Mouse (Mus musculus) stomach, embryonic 15.5 days (tissue): ENCODE results near the gene Maco1. TPM values are rescaled to one million over a fixed set of nuclear protein-coding genes. Genes with fewer than 3 reads are reported as not detected.
"Not testable (repeated sequence)": the region's sequence is repeated elsewhere in the genome, so short reads cannot be mapped to it uniquely, and the experiment has no call there.

Experiments
- ATAC-seq: fragments of 200-750 bp; cut with Nextera tagmentation; 2 replicates; pipeline ENCODE4 v1.8.0; 2017; ENCODE audit warnings: low read depth, moderate number of reproducible peaks, moderate TSS enrichment; ENCODE audit not compliant: insufficient read depth, low FRiP score
- H3K27ac ChIP-seq: fragments of 300-500 bp; sonication (generic); 2 replicates; pipeline ENCODE4 v1.5.1; 2015; ENCODE audit warnings: mild to moderate bottlenecking, inconsistent platforms
- H3K27me3 ChIP-seq: fragments of 300-500 bp; sonication (generic); replicated peaks from 2 replicates; pipeline ENCODE4 v1.6.1; 2015; ENCODE audit warnings: inconsistent platforms
- H3K36me3 ChIP-seq: fragments of 300-500 bp; sonication (generic); 2 replicates; pipeline ENCODE4 v1.6.1; 2015; ENCODE audit warnings: inconsistent platforms
- H3K4me1 ChIP-seq: fragments of 300-500 bp; sonication (generic); 2 replicates; pipeline ENCODE4 v1.6.1; 2015; ENCODE audit warnings: inconsistent platforms
- H3K4me2 ChIP-seq: fragments of 300-500 bp; sonication (generic); 2 replicates; pipeline ENCODE4 v1.6.1; 2015; ENCODE audit warnings: mild to moderate bottlenecking, inconsistent platforms
- H3K4me3 ChIP-seq: fragments of 300-500 bp; sonication (generic); replicated peaks from 2 replicates; pipeline ENCODE4 v1.5.1; 2015; ENCODE audit warnings: inconsistent platforms
- H3K9ac ChIP-seq: fragments of 300-500 bp; sonication (generic); 2 replicates; pipeline ENCODE4 v1.6.1; 2015; ENCODE audit warnings: inconsistent platforms
- H3K9me3 ChIP-seq: fragments of 300-500 bp; sonication (generic); 2 replicates; pipeline ENCODE4 v1.6.1; 2016; ENCODE audit warnings: inconsistent platforms
- WGBS: fragments of 180-500 bp; shearing (Covaris S2); methylation state at CpG from one replicate; pipeline ENCODE4 v1.1.7; 2015; 5-methylcytosine and 5-hydroxymethylcytosine counted together
- polyA plus RNA-seq: library from polyadenylated mRNA; unstranded; fragments of >200 nt; fragmentation: Nextera tagmentation; extraction: Ambion mirVana; gene quantifications from 2 replicates; pipeline ENCODE4 v1.2.1, GENCODE M21; 2015

Gene Maco1
- polyA plus RNA-seq, 1 experiment from 2014 or later = 41.5 TPM

GRCm38 (mm10) chr4:134838706-134839105 lies 14.4 kb downstream of the Maco1 start:
- 80% methylated on average over 3 of the region's 3 CpGs for WGBS
- not testable (repeated sequence) for H3K27ac ChIP-seq, H3K9ac ChIP-seq, H3K36me3 ChIP-seq, H3K27me3 ChIP-seq, H3K4me2 ChIP-seq, H3K4me1 ChIP-seq, H3K4me3 ChIP-seq, H3K9me3 ChIP-seq, ATAC-seq

- no peak for ATAC-seq
- no peaks in the 10 kb centered on the region for H3K36me3 ChIP-seq
- H3K27ac ChIP-seq = no peak overlapping the region
- no peaks in the 10 kb centered on the region for H3K9me3 ChIP-seq
- no peak overlapping the region for H3K9ac ChIP-seq
- no peak overlapping the region for H3K4me2 ChIP-seq
- WGBS = 20% methylated on average over 1 of the region's 1 CpGs
- H3K4me1 ChIP-seq = no peaks in the 10 kb centered on the region
- no peak overlapping the region for H3K4me3 ChIP-seq
- no peaks in the 10 kb centered on the region for H3K27me3 ChIP-seq
These were observed 14.9 kb downstream of the Maco1 start for GRCm38 (mm10) chr4:134838221-134838620.

GRCm38 (mm10) chr4:134835486-134835885 lies 17.7 kb downstream of the Maco1 start:
- Histone ChIP-seq H3K27me3 (no peaks in the 10 kb centered on the region), H3K9me3 (no peaks in the 10 kb centered on the region), H3K9ac (no peak overlapping the region), H3K36me3 (peaks cover 7% of the 10 kb centered on the region; the same call in 1 of the 2 replicates), H3K27ac (no peak overlapping the region), H3K4me3 (no peak overlapping the region), H3K4me2 (no peak overlapping the region), H3K4me1 (no peaks in the 10 kb centered on the region)
- WGBS = 85% methylated on average over 4 of the region's 4 CpGs
- no peak for ATAC-seq

GRCm38 (mm10) chr4:134831934-134832333 lies 21.2 kb downstream of the Maco1 start:
- H3K4me2 ChIP-seq = no peak overlapping the region
- peaks cover 17% of the 10 kb centered on the region for H3K36me3 ChIP-seq
- no peaks in the 10 kb centered on the region for H3K9me3 ChIP-seq
- H3K27me3 ChIP-seq = no peaks in the 10 kb centered on the region
- ATAC-seq = no peak
- no peaks in the 10 kb centered on the region for H3K4me1 ChIP-seq
- WGBS = 83% methylated on average over 3 of the region's 3 CpGs
- no peak overlapping the region for H3K4me3 ChIP-seq
- H3K27ac ChIP-seq = no peak overlapping the region
- H3K9ac ChIP-seq = no peak overlapping the region

GRCm38 (mm10) chr4:134827806-134828205 lies 25.3 kb downstream of the Maco1 start:
- no peak for ATAC-seq
- Histone ChIP-seq H3K9me3 (no peaks in the 10 kb centered on the region), H3K36me3 (peaks cover 22% of the 10 kb centered on the region), H3K9ac (no peak overlapping the region), H3K27ac (no peak overlapping the region), H3K4me1 (0 out of 2 replicates have a peak, but pooled peaks cover 4% of the 10 kb centered on the region), H3K4me3 (no peak overlapping the region), H3K4me2 (no peak overlapping the region), H3K27me3 (no peaks in the 10 kb centered on the region)
- WGBS = 79% methylated on average over 11 of the region's 11 CpGs

GRCm38 (mm10) chr4:134826348-134826747 lies 26.8 kb downstream of the Maco1 start:
- H3K27me3 ChIP-seq = no peaks in the 10 kb centered on the region
- no peaks in the 10 kb centered on the region for H3K9me3 ChIP-seq
- H3K36me3 ChIP-seq = peaks cover 21% of the 10 kb centered on the region
- no peak overlapping the region for H3K9ac ChIP-seq
- H3K27ac ChIP-seq = no peak overlapping the region
- no peak for ATAC-seq
- 0 out of 2 replicates have a peak, but pooled peaks cover 8% of the 10 kb centered on the region for H3K4me1 ChIP-seq
- no peak overlapping the region for H3K4me3 ChIP-seq
- H3K4me2 ChIP-seq = no peak overlapping the region

- not testable (repeated sequence) for H3K9me3 ChIP-seq, H3K4me1 ChIP-seq, H3K9ac ChIP-seq, H3K27me3 ChIP-seq, ATAC-seq, H3K4me3 ChIP-seq, H3K4me2 ChIP-seq, H3K27ac ChIP-seq
- peaks cover 18% of the 10 kb centered on the region for H3K36me3 ChIP-seq
- 95% methylated on average over 11 of the region's 11 CpGs for whole genome bisulfite sequencing
These were observed 27.3 kb downstream of the Maco1 start for GRCm38 (mm10) chr4:134825864-134826263.

- Histone ChIP-seq H3K36me3 (peaks cover 10% of the 10 kb centered on the region), H3K27ac (peak overlapping the region; percentile 64), H3K9ac (no peak overlapping the region), H3K4me3 (no peak overlapping the region), H3K4me1 (0 out of 2 replicates have a peak, but pooled peaks cover 9% of the 10 kb centered on the region), H3K9me3 (no peaks in the 10 kb centered on the region), H3K4me2 (no peak overlapping the region), H3K27me3 (no peaks in the 10 kb centered on the region)
- no peak; the same call in 1 of the 2 replicates for ATAC-seq
- 48% methylated on average over 2 of the region's 2 CpGs for WGBS
These were observed 29.6 kb downstream of the Maco1 start for GRCm38 (mm10) chr4:134823560-134823959.

GRCm38 (mm10) chr4:134821061-134821460 lies 32.1 kb downstream of the Maco1 start:
- Histone ChIP-seq H3K4me2 (no peak overlapping the region), H3K4me3 (no peak overlapping the region), H3K27me3 (no peaks in the 10 kb centered on the region), H3K27ac (0 out of 2 replicates have a peak overlapping the region, but pooled peaks have one; percentile 48), H3K9me3 (no peaks in the 10 kb centered on the region), H3K4me1 (0 out of 2 replicates have a peak, but pooled peaks cover 9% of the 10 kb centered on the region), H3K36me3 (no peaks in the 10 kb centered on the region; the same call in 1 of the 2 replicates), H3K9ac (no peak overlapping the region; the same call in 1 of the 2 replicates)
- no peak for ATAC-seq
- 46% methylated on average over 1 of the region's 1 CpGs for WGBS

GRCm38 (mm10) chr4:134817706-134818105 lies 35.4 kb downstream of the Maco1 start:
- H3K9me3 ChIP-seq = no peaks in the 10 kb centered on the region
- H3K27me3 ChIP-seq = no peaks in the 10 kb centered on the region
- H3K4me2 ChIP-seq = no peak overlapping the region
- H3K4me1 ChIP-seq = 0 out of 2 replicates have a peak, but pooled peaks cover 5% of the 10 kb centered on the region
- no peak overlapping the region for H3K4me3 ChIP-seq
- 85% methylated on average over 4 of the region's 4 CpGs for WGBS
- no peaks in the 10 kb centered on the region for H3K36me3 ChIP-seq
- no peak overlapping the region for H3K9ac ChIP-seq
- ATAC-seq = no peak
- H3K27ac ChIP-seq = no peak overlapping the region

GRCm38 (mm10) chr4:134814229-134814571 lies 38.9 kb downstream of the Maco1 start:
- Histone ChIP-seq H3K9me3 (no peaks in the 10 kb centered on the region), H3K4me1 (no peaks in the 10 kb centered on the region), H3K4me2 (no peak overlapping the region), H3K27ac (no peak overlapping the region), H3K27me3 (no peaks in the 10 kb centered on the region), H3K4me3 (no peak overlapping the region), H3K36me3 (peaks cover 9% of the 10 kb centered on the region), H3K9ac (no peak overlapping the region)
- ATAC-seq = no peak
- 85% methylated on average over 4 of the region's 4 CpGs for WGBS

- Histone ChIP-seq H3K27me3 (no peaks in the 10 kb centered on the region), H3K9me3 (no peaks in the 10 kb centered on the region), H3K27ac (no peak overlapping the region), H3K36me3 (peaks cover 9% of the 10 kb centered on the region), H3K4me3 (no peak overlapping the region), H3K9ac (no peak overlapping the region), H3K4me2 (no peak overlapping the region), H3K4me1 (no peaks in the 10 kb centered on the region)
- WGBS = 88% methylated on average over 17 of the region's 17 CpGs
- ATAC-seq = no peak
These were observed 39.5 kb downstream of the Maco1 start for GRCm38 (mm10) chr4:134813406-134814228.
